ENCODE assay signal across 8 mouse cellular contexts in genomic region chr15:6564977-6565421, GRCm38 (mm10). TPM values are rescaled to one million over a fixed set of nuclear protein-coding genes. Genes with fewer than 3 reads are reported as not detected.
DNase-seq lines count a peak whose midpoint lies in the region; ATAC-seq lines count a peak whose summit lies in the region.

No protein-coding gene starts in this region.

- peaks cover 61% of the 10 kb centered on the region for H3K79me2 ChIP-seq in macrophage (ENCODE audit: inconsistent target)

- ATAC-seq in erythroid progenitor cell, adult 5-6 weeks (replicated peaks; ENCODE audit: low FRiP score, poor library complexity, severe bottlenecking) = 0 out of 2 replicates have a peak, but pooled peaks have one; percentile 30
- peak; percentile 91 for ATAC-seq in heart, embryonic 16.5 days (replicated peaks; ENCODE audit: extremely low read depth, insufficient read depth, low FRiP score)
- ATAC-seq in stomach, embryonic 14.5 days (ENCODE audit: insufficient number of reproducible peaks, insufficient read depth, low FRiP score, low read depth) = peak; percentile 84

- WGBS in heart, embryonic 16.5 days = 2% methylated on average over 11 of the region's 11 CpGs
- 22% methylated on average over 11 of the region's 11 CpGs for WGBS in macrophage (ENCODE audit: missing documents)
- 12% methylated on average over 11 of the region's 11 CpGs for WGBS in stomach, embryonic 14.5 days

- H3K27me3 ChIP-seq in heart, embryonic 16.5 days (ENCODE audit: control insufficient read depth, insufficient read depth, low read length) = no peaks in the 10 kb centered on the region
- H3K27me3 ChIP-seq in stomach, embryonic 14.5 days (ENCODE audit: control insufficient read depth, insufficient read depth, low read length) = no peaks in the 10 kb centered on the region

- peak overlapping the region; percentile 51 for H3K4me3 ChIP-seq in heart, embryonic 16.5 days (ENCODE audit: low read length)
- H3K4me3 ChIP-seq in macrophage (ENCODE audit: inconsistent target) = no peak overlapping the region
- peak overlapping the region; percentile 18; the same call in 1 of the 2 replicates for H3K4me3 ChIP-seq in stomach, embryonic 14.5 days (ENCODE audit: low read depth, low read length)

- H3K36me3 ChIP-seq in heart, embryonic 16.5 days (ENCODE audit: control insufficient read depth, insufficient read depth) = no peaks in the 10 kb centered on the region
- H3K36me3 ChIP-seq in macrophage (ENCODE audit: inconsistent target) = no peaks in the 10 kb centered on the region
- H3K36me3 ChIP-seq in stomach, embryonic 14.5 days (ENCODE audit: control insufficient read depth, insufficient read depth, low read length) = no peaks in the 10 kb centered on the region

- H3K27ac ChIP-seq in heart, embryonic 16.5 days (ENCODE audit: low read length) = peak overlapping the region; percentile 85
- H3K27ac ChIP-seq in macrophage = peak overlapping the region; percentile 99
- peak overlapping the region; percentile 59; the same call in 1 of the 2 replicates for H3K27ac ChIP-seq in stomach, embryonic 14.5 days (ENCODE audit: low read length)

- H3K9me3 ChIP-seq in heart, embryonic 16.5 days (replicated peaks; ENCODE audit: control insufficient read depth, low read length) = no peaks in the 10 kb centered on the region
- H3K9me3 ChIP-seq in stomach, embryonic 14.5 days (ENCODE audit: control insufficient read depth, low read depth, low read length) = no peaks in the 10 kb centered on the region

- peak overlapping the region; percentile 65 for H3K9ac ChIP-seq in heart, embryonic 16.5 days (ENCODE audit: low read length)
- H3K9ac ChIP-seq in stomach, embryonic 14.5 days (replicated peaks; ENCODE audit: low read depth, low read length) = no peak overlapping the region

- DNase-seq in urinary bladder, postnatal 25 days (ENCODE audit: low spot score) = peak; percentile 46
- no peak for DNase-seq in urinary bladder, postnatal 10 days (ENCODE audit: low spot score)
- peak; percentile 88 for DNase-seq in kidney, postnatal 14 days
- DNase-seq in layer of hippocampus, adult 18-20 months (ENCODE audit: low spot score in 2 of 2) = no peak

- H3K4me2 ChIP-seq in heart, embryonic 16.5 days (ENCODE audit: low read depth, low read length) = peak overlapping the region; percentile 69
- peak overlapping the region; percentile 37 for H3K4me2 ChIP-seq in stomach, embryonic 14.5 days (replicated peaks; ENCODE audit: low read depth, low read length)

- H3K4me1 ChIP-seq in heart, embryonic 16.5 days (ENCODE audit: control insufficient read depth, insufficient read depth, low read length) = no peaks in the 10 kb centered on the region; the same call in 1 of the 2 replicates
- H3K4me1 ChIP-seq in stomach, embryonic 14.5 days (ENCODE audit: control insufficient read depth, insufficient read depth, low read length) = 0 out of 2 replicates have a peak, but pooled peaks cover 3% of the 10 kb centered on the region

RNA-seq across cellular contexts. Expression of gene Fyb, which starts 42.3 kb away (rescaled TPM):
- total RNA-seq in erythroid progenitor cell, adult 5-6 weeks (2015; ENCODE audit: low replicate concordance) = 97.7 and 102 TPM in 2 replicates
- total RNA-seq in erythroid progenitor cell, adult 5-6 weeks (2017; ENCODE audit: low replicate concordance) = 27.0 and 29.8 TPM in 2 replicates
- 9.2 and 18.2 TPM in 2 replicates for polyA plus RNA-seq in heart, embryonic 16.5 days (2015; fragmentation: Nextera tagmentation; extraction: Ambion mirVana)
- 1,000 to 10,000 TPM in 25 of 26 experiments, 100 to 1,000 TPM in 1; 946 to 4,580 (median 3,223) TPM for total RNA-seq in macrophage (2018; cell fraction: chromatin; rRNA removed)
- total RNA-seq in macrophage (2018; cell fraction: cytosol; rRNA removed) = 1,000 to 10,000 TPM in 9 of 26 experiments, 100 to 1,000 TPM in 17; 417 to 1,132 (median 746) TPM
- 1,000 to 10,000 TPM; 1,077 to 2,236 (median 1,801) TPM for total RNA-seq in macrophage (2018; cell fraction: nucleus; rRNA removed)
- 370 to 786 TPM (median 465 TPM) in 3 replicates for polyA plus RNA-seq in macrophage (2018)
- polyA plus RNA-seq in stomach, embryonic 14.5 days (2014; fragmentation: Nextera tagmentation; extraction: Ambion mirVana) = 5.0 and 7.7 TPM in 2 replicates
- total RNA-seq in layer of hippocampus, adult 18-20 months (2021) = 1 to 10 TPM; 4.2 to 6.4 TPM

Comparison
In these comparisons a context has a peak if more than half of its experiments do, and no peak if none do; other contexts are left out.
1. DNase-seq: peak in urinary bladder, postnatal 25 days (single experiment) and kidney, postnatal 14 days (single experiment); none in urinary bladder, postnatal 10 days (single experiment) and layer of hippocampus, adult 18-20 months (0 of 2).
2. ATAC-seq: peak in every context shown above with its lines; median percentile 91 in heart, embryonic 16.5 days; 84 in stomach, embryonic 14.5 days; 30 in erythroid progenitor cell, adult 5-6 weeks.
3. RNA of gene Fyb, which starts 42.3 kb away (polyA plus RNA-seq): 370 to 786 TPM in macrophage; 9.2 to 18.2 TPM in heart, embryonic 16.5 days and 5.0 to 7.7 TPM in stomach, embryonic 14.5 days; every median in the first group is over 10 times any median in the second.
4. Peak in every context shown above with its lines, with median percentiles within 50 percentile points of each other: H3K27ac ChIP-seq.